Comparison of ENCODE assay signal across 9 mouse cellular contexts in genomic region chr5:20968963-20969362, GRCm38 (mm10). TPM values are rescaled to one million over a fixed set of nuclear protein-coding genes. Genes with fewer than 3 reads are reported as not detected.
DNase-seq lines count a peak whose midpoint lies in the region; ATAC-seq lines count a peak whose summit lies in the region.
"Had no signal": no experiment of that assay in that cellular context is flagged by ENCODE, and none has a peak within 500 bp of the region (broad histone marks: within the 10 kb centered on the region; RNA-seq: fewer than 3 reads in every experiment).

No protein-coding gene starts in this region.

- no peak overlapping the region for H3K4me3 ChIP-seq in midbrain, embryonic 10.5 days
- H3K4me3 ChIP-seq in midbrain, embryonic 13.5 days (replicated peaks) = no peak overlapping the region
- H3K4me3 ChIP-seq in liver, embryonic 11.5 days (ENCODE audit: low read depth, low read length) = no peak overlapping the region

- H3K27ac ChIP-seq in midbrain, embryonic 10.5 days (replicated peaks) = no peak overlapping the region
- no peak overlapping the region for H3K27ac ChIP-seq in midbrain, embryonic 13.5 days
- H3K27ac ChIP-seq in liver, embryonic 11.5 days (ENCODE audit: low read depth, low read length) = no peak overlapping the region
- H3K27ac ChIP-seq: macrophage had no signal

- WGBS in midbrain, embryonic 10.5 days = 73% methylated on average over 9 of the region's 9 CpGs
- WGBS in midbrain, embryonic 13.5 days = 70% methylated on average over 9 of the region's 9 CpGs
- 45% methylated on average over 9 of the region's 9 CpGs for WGBS in liver, embryonic 11.5 days

- H3K36me3 ChIP-seq in midbrain, embryonic 10.5 days = no peaks in the 10 kb centered on the region
- no peaks in the 10 kb centered on the region for H3K36me3 ChIP-seq in midbrain, embryonic 13.5 days
- no peaks in the 10 kb centered on the region for H3K36me3 ChIP-seq in liver, embryonic 11.5 days (ENCODE audit: control insufficient read depth, insufficient read depth, low read length)

- ATAC-seq in midbrain, embryonic 13.5 days = no peak
- ATAC-seq in hematopoietic stem cell, adult 5-6 weeks (replicated peaks in 1 of 2; ENCODE audit: insufficient read depth in 1 of 2, low FRiP score in 2 of 2, low TSS enrichment in 1 of 2, low read depth in 1 of 2, poor library complexity in 2 of 2, severe bottlenecking in 2 of 2) = peak; percentile 19 to 46; a peak in 2 of 4 replicates
- peak; percentile 67; the same call in 1 of the 2 replicates for ATAC-seq in liver, embryonic 11.5 days (replicated peaks; ENCODE audit: low FRiP score)

- no peaks in the 10 kb centered on the region for H3K4me1 ChIP-seq in midbrain, embryonic 10.5 days
- H3K4me1 ChIP-seq in midbrain, embryonic 13.5 days (replicated peaks) = no peaks in the 10 kb centered on the region
- 0 out of 2 replicates have a peak, but pooled peaks cover 3% of the 10 kb centered on the region for H3K4me1 ChIP-seq in liver, embryonic 11.5 days (replicated peaks; ENCODE audit: control insufficient read depth, insufficient read depth, low read length)

- H3K27me3 ChIP-seq in midbrain, embryonic 10.5 days (ENCODE audit: low read depth, poor library complexity, severe bottlenecking) = no peaks in the 10 kb centered on the region
- H3K27me3 ChIP-seq in midbrain, embryonic 13.5 days = no peaks in the 10 kb centered on the region
- no peaks in the 10 kb centered on the region for H3K27me3 ChIP-seq in liver, embryonic 11.5 days (replicated peaks; ENCODE audit: control insufficient read depth, insufficient read depth, low read length)

- peak; percentile 27 for DNase-seq in midbrain, embryonic 10.5 days (ENCODE audit: low spot score)
- peak; percentile 68 for DNase-seq in NIH3T3 (ENCODE audit: low read depth)
- peak; percentile 25 to 60 for DNase-seq in cerebellum, postnatal 25 days
- DNase-seq in liver, embryonic 11.5 days (ENCODE audit: low spot score) = peak; percentile 61
- DNase-seq in retina, postnatal 1 day = peak; percentile 57
- DNase-seq in ovary, postnatal 10 days (ENCODE audit: low spot score) = no peak

- no peaks in the 10 kb centered on the region for H3K9me3 ChIP-seq in midbrain, embryonic 10.5 days (replicated peaks)
- H3K9me3 ChIP-seq in midbrain, embryonic 13.5 days = no peaks in the 10 kb centered on the region
- no peaks in the 10 kb centered on the region for H3K9me3 ChIP-seq in liver, embryonic 11.5 days (ENCODE audit: control insufficient read depth, low read length)

- H3K4me2 ChIP-seq in midbrain, embryonic 13.5 days (replicated peaks) = no peak overlapping the region
- H3K4me2 ChIP-seq in liver, embryonic 11.5 days = no peak overlapping the region

- H3K9ac ChIP-seq in midbrain, embryonic 13.5 days (replicated peaks) = no peak overlapping the region
- no peak overlapping the region for H3K9ac ChIP-seq in liver, embryonic 11.5 days (ENCODE audit: low read depth, low read length)

RNA-seq across cellular contexts. Expression of gene Rsbn1l, which starts 12.8 kb away (rescaled TPM):
- polyA plus RNA-seq in midbrain, embryonic 10.5 days (2016; fragmentation: Nextera tagmentation; extraction: Ambion mirVana) = 4.8 and 5.3 TPM in 2 replicates
- 5.7 and 6.4 TPM in 2 replicates for polyA plus RNA-seq in midbrain, embryonic 13.5 days (2015; fragmentation: Nextera tagmentation; extraction: Ambion mirVana)
- 81.1 and 82.5 TPM in 2 replicates for total RNA-seq in hematopoietic stem cell, adult 5-6 weeks (2017)
- polyA plus RNA-seq in liver, embryonic 11.5 days (2014; fragmentation: Nextera tagmentation; extraction: Ambion mirVana) = 10.2 and 11.0 TPM in 2 replicates
